Mouse (Mus musculus) testis, adult 2 months (tissue): ENCODE measurements around the gene Plpp7.

Experiments
- CTCF ChIP-seq: fragments of 200-500 bp; IDR thresholded peaks from 2 replicates; pipeline ENCODE4 v1.5.1; 2012; ENCODE audit warnings: low read depth, mild to moderate bottlenecking, inconsistent platforms, low read length, moderate library complexity; ENCODE audit not compliant: control insufficient read depth, insufficient read depth, insufficient replicate concordance
- POLR2A ChIP-seq: fragments of 200-500 bp; IDR thresholded peaks from 2 replicates; pipeline ENCODE4 v1.6.1; 2012; ENCODE audit warnings: low read depth, mild to moderate bottlenecking, inconsistent platforms, low read length, moderate library complexity; ENCODE audit not compliant: control insufficient read depth

DNA sequence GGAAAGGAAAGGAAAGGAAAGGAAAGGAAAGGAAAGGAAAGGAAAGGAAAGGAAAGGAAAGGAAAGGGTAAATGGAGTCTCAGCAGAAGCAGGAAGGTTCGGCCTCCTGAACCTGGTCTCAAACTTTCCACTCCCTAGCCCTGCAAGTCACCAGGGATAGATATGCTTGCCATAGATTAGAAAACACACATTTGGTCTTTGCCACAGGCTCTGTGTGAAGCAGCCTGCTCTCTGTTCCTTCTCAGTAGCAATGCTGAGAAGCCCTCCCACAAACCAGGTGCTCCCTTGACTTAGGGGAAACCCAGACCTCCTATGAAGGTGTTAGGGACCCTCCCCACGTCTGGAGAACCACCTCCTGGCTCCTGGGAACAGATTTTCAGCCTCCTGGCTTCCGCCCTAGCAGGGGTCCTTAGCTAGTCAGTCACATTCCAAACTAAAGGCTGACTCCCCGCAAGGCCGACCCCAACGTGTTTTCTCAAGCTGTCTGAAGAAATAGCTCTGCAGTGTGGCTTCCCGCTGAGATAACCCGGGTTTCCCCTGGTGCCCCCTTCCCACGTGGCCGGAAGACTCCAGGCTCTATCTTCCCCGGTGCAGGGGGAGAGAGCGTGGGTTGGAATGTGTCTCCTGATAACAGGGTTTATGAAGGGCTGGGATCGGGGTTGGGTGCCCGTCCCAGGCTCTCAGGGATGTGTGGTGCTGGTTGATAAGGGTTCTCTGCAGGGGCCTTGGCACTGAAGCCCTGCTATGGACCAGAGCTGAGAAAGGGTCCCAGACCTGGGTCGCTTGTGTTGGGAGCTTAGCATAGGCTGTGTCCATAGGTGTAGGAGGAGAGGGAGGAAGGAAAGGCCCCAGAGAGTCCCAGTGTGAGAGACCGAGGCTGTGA is 32.6 kb downstream of the Plpp7 start:
- TF ChIP-seq CTCF (no peak), POLR2A (no peak)
